Mouse (Mus musculus) ES-Bruce4 (cell line): ENCODE results near the gene Zfp992.
"Not testable (repeated sequence)": the region's sequence is repeated elsewhere in the genome, so short reads cannot be mapped to it uniquely, and the experiment has no call there.

Experiments
- CTCF ChIP-seq: IDR thresholded peaks from one replicate; pipeline ENCODE4 v1.8.1; 2011; ENCODE audit warnings: low read depth, low read length
- EP300 ChIP-seq: IDR thresholded peaks from 2 replicates; pipeline ENCODE4 v1.6.1; 2011; ENCODE audit warnings: low read depth, low read length; ENCODE audit not compliant: insufficient read depth
- POLR2A ChIP-seq: IDR thresholded peaks from one replicate; pipeline ENCODE4 v1.8.1; 2011; ENCODE audit warnings: low read length; ENCODE audit not compliant: insufficient read depth

DNA sequence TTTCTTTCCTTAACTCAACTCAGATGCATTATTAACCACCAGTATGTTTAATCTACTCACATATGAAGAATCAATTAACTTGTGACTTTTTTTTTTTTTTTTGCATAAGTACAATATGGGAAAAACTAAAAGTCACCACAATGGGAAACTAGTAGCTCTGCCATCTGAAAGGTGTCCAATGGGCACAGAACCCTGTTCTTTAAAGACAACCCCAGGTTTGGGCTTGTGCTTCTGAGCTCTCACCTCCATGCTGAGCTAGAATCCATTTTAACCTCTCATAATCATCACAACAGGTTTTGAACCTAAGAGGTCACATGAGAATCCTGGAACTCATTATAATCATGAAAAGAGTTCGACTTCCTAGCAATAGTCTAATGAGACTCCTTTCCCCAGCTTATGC is 19.4 kb upstream of the Zfp992 start:
- TF ChIP-seq CTCF, POLR2A, EP300: not testable (repeated sequence)
